Mouse (Mus musculus): ENCODE measurements around the gene Tango6. TPM values are rescaled to one million over a fixed set of nuclear protein-coding genes. Genes with fewer than 3 reads are reported as not detected.

Tango6 gene
- polyA plus RNA-seq, 1 experiment from 2014 or later: 14.5 TPM

GRCm38 (mm10) chr8:106727889-106728288 is 45.0 kb downstream of the Tango6 start:
- H3K9me3 ChIP-seq (ENCODE audit: control insufficient read depth, low read length): no peaks in the 10 kb centered on the region
- no peak for ATAC-seq (ENCODE audit: low FRiP score, low TSS enrichment)
- WGBS: 67% methylated on average over 1 of the region's 1 CpGs

GRCm38 (mm10) chr8:106732921-106733320 is 50.1 kb downstream of the Tango6 start:
- Histone ChIP-seq H3K4me3 (ENCODE audit: low read length) (no peak overlapping the region), H3K9ac (ENCODE audit: low read depth, low read length) (no peak overlapping the region), H3K27ac (ENCODE audit: low read depth, low read length) (no peak overlapping the region; the same call in 1 of the 2 replicates), H3K4me1 (ENCODE audit: control insufficient read depth, insufficient read depth, low read length) (no peaks in the 10 kb centered on the region), H3K36me3 (ENCODE audit: control insufficient read depth, insufficient read depth, low read length) (peaks cover 11% of the 10 kb centered on the region), H3K9me3 (ENCODE audit: control insufficient read depth, low read length) (no peaks in the 10 kb centered on the region), H3K27me3 (ENCODE audit: control insufficient read depth, insufficient read depth, low read length) (no peaks in the 10 kb centered on the region), H3K4me2 (replicated peaks; ENCODE audit: low read depth, low read length) (no peak overlapping the region)
- 31% methylated on average over 5 of the region's 5 CpGs for WGBS
- ATAC-seq (ENCODE audit: low FRiP score, low TSS enrichment): no peak

More at GRCm38 (mm10) chr8:106727889-106728288, 45.0 kb downstream of the Tango6 start:
- Histone ChIP-seq H3K4me3 (ENCODE audit: low read length) (no peak overlapping the region), H3K27me3 (ENCODE audit: control insufficient read depth, insufficient read depth, low read length) (no peaks in the 10 kb centered on the region), H3K36me3 (ENCODE audit: control insufficient read depth, insufficient read depth, low read length) (peaks cover 16% of the 10 kb centered on the region), H3K4me1 (ENCODE audit: control insufficient read depth, insufficient read depth, low read length) (0 out of 2 replicates have a peak, but pooled peaks cover 4% of the 10 kb centered on the region), H3K27ac (ENCODE audit: low read depth, low read length) (no peak overlapping the region), H3K9ac (ENCODE audit: low read depth, low read length) (no peak overlapping the region), H3K4me2 (replicated peaks; ENCODE audit: low read depth, low read length) (no peak overlapping the region)

- 63% methylated on average over 3 of the region's 3 CpGs for WGBS
- ATAC-seq (ENCODE audit: low FRiP score, low TSS enrichment): no peak
- Histone ChIP-seq H3K27me3 (ENCODE audit: control insufficient read depth, insufficient read depth, low read length) (no peaks in the 10 kb centered on the region), H3K27ac (ENCODE audit: low read depth, low read length) (no peak overlapping the region), H3K4me1 (ENCODE audit: control insufficient read depth, insufficient read depth, low read length) (no peaks in the 10 kb centered on the region), H3K9ac (ENCODE audit: low read depth, low read length) (no peak overlapping the region), H3K9me3 (ENCODE audit: control insufficient read depth, low read length) (no peaks in the 10 kb centered on the region), H3K4me2 (replicated peaks; ENCODE audit: low read depth, low read length) (no peak overlapping the region), H3K36me3 (ENCODE audit: control insufficient read depth, insufficient read depth, low read length) (peaks cover 11% of the 10 kb centered on the region), H3K4me3 (ENCODE audit: low read length) (no peak overlapping the region)
These were observed 50.8 kb downstream of the Tango6 start for GRCm38 (mm10) chr8:106733703-106734102.

GRCm38 (mm10) chr8:106734222-106734621 is 51.4 kb downstream of the Tango6 start:
- Histone ChIP-seq H3K27ac (ENCODE audit: low read depth, low read length) (no peak overlapping the region), H3K4me2 (replicated peaks; ENCODE audit: low read depth, low read length) (no peak overlapping the region), H3K9me3 (ENCODE audit: control insufficient read depth, low read length) (no peaks in the 10 kb centered on the region), H3K27me3 (ENCODE audit: control insufficient read depth, insufficient read depth, low read length) (no peaks in the 10 kb centered on the region), H3K4me3 (ENCODE audit: low read length) (no peak overlapping the region), H3K9ac (ENCODE audit: low read depth, low read length) (no peak overlapping the region), H3K36me3 (ENCODE audit: control insufficient read depth, insufficient read depth, low read length) (peaks cover 11% of the 10 kb centered on the region), H3K4me1 (ENCODE audit: control insufficient read depth, insufficient read depth, low read length) (no peaks in the 10 kb centered on the region)
- ATAC-seq (ENCODE audit: low FRiP score, low TSS enrichment): no peak

- H3K36me3 ChIP-seq (ENCODE audit: control insufficient read depth, insufficient read depth, low read length): peaks cover 18% of the 10 kb centered on the region
- no peak overlapping the region for H3K4me3 ChIP-seq (ENCODE audit: low read length)
- no peak overlapping the region for H3K9ac ChIP-seq (ENCODE audit: low read depth, low read length)
- WGBS: 65% methylated on average over 13 of the region's 13 CpGs
- no peak for ATAC-seq (ENCODE audit: low FRiP score, low TSS enrichment)
- no peaks in the 10 kb centered on the region for H3K27me3 ChIP-seq (ENCODE audit: control insufficient read depth, insufficient read depth, low read length)
- H3K9me3 ChIP-seq (ENCODE audit: control insufficient read depth, low read length): no peaks in the 10 kb centered on the region
- no peaks in the 10 kb centered on the region for H3K4me1 ChIP-seq (ENCODE audit: control insufficient read depth, insufficient read depth, low read length)
- no peak overlapping the region for H3K27ac ChIP-seq (ENCODE audit: low read depth, low read length)
- H3K4me2 ChIP-seq (replicated peaks; ENCODE audit: low read depth, low read length): no peak overlapping the region
These were observed 54.2 kb downstream of the Tango6 start for GRCm38 (mm10) chr8:106736861-106737662.

GRCm38 (mm10) chr8:106737846-106738245 is 55.0 kb downstream of the Tango6 start:
- Histone ChIP-seq H3K4me1 (ENCODE audit: control insufficient read depth, insufficient read depth, low read length) (no peaks in the 10 kb centered on the region), H3K27ac (ENCODE audit: low read depth, low read length) (no peak overlapping the region), H3K27me3 (ENCODE audit: control insufficient read depth, insufficient read depth, low read length) (no peaks in the 10 kb centered on the region), H3K36me3 (ENCODE audit: control insufficient read depth, insufficient read depth, low read length) (peaks cover 24% of the 10 kb centered on the region), H3K9me3 (ENCODE audit: control insufficient read depth, low read length) (no peaks in the 10 kb centered on the region), H3K4me2 (replicated peaks; ENCODE audit: low read depth, low read length) (no peak overlapping the region), H3K9ac (ENCODE audit: low read depth, low read length) (no peak overlapping the region), H3K4me3 (ENCODE audit: low read length) (no peak overlapping the region)
- no peak for ATAC-seq (ENCODE audit: low FRiP score, low TSS enrichment)
- WGBS: 89% methylated on average over 2 of the region's 2 CpGs

GRCm38 (mm10) chr8:106742321-106742720 is 59.5 kb downstream of the Tango6 start:
- Histone ChIP-seq H3K9ac (ENCODE audit: low read depth, low read length) (no peak overlapping the region), H3K4me3 (ENCODE audit: low read length) (no peak overlapping the region), H3K9me3 (ENCODE audit: control insufficient read depth, low read length) (no peaks in the 10 kb centered on the region), H3K4me1 (ENCODE audit: control insufficient read depth, insufficient read depth, low read length) (no peaks in the 10 kb centered on the region), H3K36me3 (ENCODE audit: control insufficient read depth, insufficient read depth, low read length) (peaks cover 18% of the 10 kb centered on the region; the same call in 1 of the 2 replicates), H3K27me3 (ENCODE audit: control insufficient read depth, insufficient read depth, low read length) (no peaks in the 10 kb centered on the region), H3K27ac (ENCODE audit: low read depth, low read length) (no peak overlapping the region), H3K4me2 (replicated peaks; ENCODE audit: low read depth, low read length) (no peak overlapping the region)
- ATAC-seq (ENCODE audit: low FRiP score, low TSS enrichment): no peak
- 95% methylated on average over 10 of the region's 10 CpGs for WGBS

GRCm38 (mm10) chr8:106743361-106743760 is 60.5 kb downstream of the Tango6 start:
- H3K4me3 ChIP-seq (ENCODE audit: low read length): no peak overlapping the region
- H3K27ac ChIP-seq (ENCODE audit: low read depth, low read length): no peak overlapping the region
- H3K9me3 ChIP-seq (ENCODE audit: control insufficient read depth, low read length): no peaks in the 10 kb centered on the region
- H3K4me1 ChIP-seq (ENCODE audit: control insufficient read depth, insufficient read depth, low read length): no peaks in the 10 kb centered on the region; the same call in 1 of the 2 replicates
- H3K9ac ChIP-seq (ENCODE audit: low read depth, low read length): no peak overlapping the region
- ATAC-seq (ENCODE audit: low FRiP score, low TSS enrichment): no peak
- no peaks in the 10 kb centered on the region for H3K27me3 ChIP-seq (ENCODE audit: control insufficient read depth, insufficient read depth, low read length)
- H3K36me3 ChIP-seq (ENCODE audit: control insufficient read depth, insufficient read depth, low read length): peaks cover 18% of the 10 kb centered on the region; the same call in 1 of the 2 replicates
- no peak overlapping the region for H3K4me2 ChIP-seq (replicated peaks; ENCODE audit: low read depth, low read length)
- 95% methylated on average over 1 of the region's 1 CpGs for WGBS

GRCm38 (mm10) chr8:106753436-106753835 is 70.6 kb downstream of the Tango6 start:
- no peak overlapping the region for H3K9ac ChIP-seq (ENCODE audit: low read depth, low read length)

More at GRCm38 (mm10) chr8:106753436-106753835, 70.6 kb downstream of the Tango6 start:
- no peak overlapping the region for H3K4me2 ChIP-seq (replicated peaks; ENCODE audit: low read depth, low read length)
- ATAC-seq (ENCODE audit: low FRiP score, low TSS enrichment): no peak
- H3K4me3 ChIP-seq (ENCODE audit: low read length): no peak overlapping the region
- H3K27ac ChIP-seq (ENCODE audit: low read depth, low read length): no peak overlapping the region
- no peaks in the 10 kb centered on the region for H3K27me3 ChIP-seq (ENCODE audit: control insufficient read depth, insufficient read depth, low read length)
- 29% methylated on average over 3 of the region's 3 CpGs for WGBS
- no peaks in the 10 kb centered on the region for H3K36me3 ChIP-seq (ENCODE audit: control insufficient read depth, insufficient read depth, low read length)
- H3K9me3 ChIP-seq (ENCODE audit: control insufficient read depth, low read length): no peaks in the 10 kb centered on the region
- H3K4me1 ChIP-seq (ENCODE audit: control insufficient read depth, insufficient read depth, low read length): no peaks in the 10 kb centered on the region
